Mouse (Mus musculus) limb, embryonic 14.5 days (tissue): Measurements from ENCODE around the gene Atp2c2. TPM values are rescaled to one million over a fixed set of nuclear protein-coding genes. Genes with fewer than 3 reads are reported as not detected.
A peak's percentile ranks its signal among the peaks of the same experiment; 100 is the strongest.

Experiments
- ATAC-seq: fragments of 200-750 bp; cut with Nextera tagmentation; 2 replicates; pipeline ENCODE4 v1.8.0; 2017; ENCODE audit warnings: low read depth, moderate number of reproducible peaks, moderate TSS enrichment; ENCODE audit not compliant: low FRiP score
- DNase-seq: peaks from one replicate; pipeline ENCODE4 v3.0.0-alpha.2; 2015; ENCODE audit warnings: low spot score
- H3K27ac ChIP-seq: fragments of 300-500 bp; sonication (generic); replicated peaks from 2 replicates; pipeline ENCODE4 v1.5.1; 2014; ENCODE audit warnings: low read depth, mild to moderate bottlenecking, low read length, moderate library complexity, mixed read lengths
- H3K27me3 ChIP-seq: fragments of 300-500 bp; sonication (generic); 2 replicates; pipeline ENCODE4 v1.6.1; 2014; ENCODE audit warnings: low read length, mixed read lengths; ENCODE audit not compliant: control insufficient read depth, insufficient read depth
- H3K36me3 ChIP-seq: fragments of 300-500 bp; sonication (generic); 2 replicates; pipeline ENCODE4 v1.6.1; 2014; ENCODE audit warnings: mild to moderate bottlenecking, low read length, moderate library complexity, mixed read lengths; ENCODE audit not compliant: control insufficient read depth, insufficient read depth
- H3K4me1 ChIP-seq: fragments of 300-500 bp; sonication (generic); 2 replicates; pipeline ENCODE4 v1.6.1; 2014; ENCODE audit warnings: antibody characterized with exemption, low read length, mixed read lengths; ENCODE audit not compliant: control insufficient read depth, insufficient read depth
- H3K4me2 ChIP-seq: fragments of 300-500 bp; sonication (generic); replicated peaks from 2 replicates; pipeline ENCODE4 v1.6.1; 2014; ENCODE audit warnings: low read depth, mild to moderate bottlenecking, low read length, moderate library complexity; ENCODE audit not compliant: severe bottlenecking
- H3K4me3 ChIP-seq: fragments of 300-500 bp; sonication (generic); replicated peaks from 2 replicates; pipeline ENCODE4 v1.5.1; 2014; ENCODE audit warnings: low read length
- H3K9ac ChIP-seq: fragments of 300-500 bp; sonication (generic); 2 replicates; pipeline ENCODE4 v1.6.1; 2014; ENCODE audit warnings: mild to moderate bottlenecking, low read depth, low read length, moderate library complexity; ENCODE audit not compliant: severe bottlenecking
- H3K9me3 ChIP-seq: fragments of 300-500 bp; sonication (generic); 2 replicates; pipeline ENCODE4 v1.6.1; 2016; ENCODE audit warnings: low read length; ENCODE audit not compliant: control insufficient read depth
- POLR2A ChIP-seq: fragments of 200-500 bp; IDR thresholded peaks from 2 replicates; pipeline ENCODE4 v1.8.0; 2012; ENCODE audit warnings: inconsistent platforms, mild to moderate bottlenecking, moderate library complexity, borderline replicate concordance; ENCODE audit not compliant: insufficient read depth, insufficient read length; ENCODE audit errors: extremely low read depth
- WGBS: fragments of 180-500 bp; shearing (Covaris S2); extraction: QIAGEN DNeasy Blood & Tissue Kit; methylation state at CpG from one replicate; pipeline ENCODE4 v1.1.7; 2014; 5-methylcytosine and 5-hydroxymethylcytosine counted together
- polyA plus RNA-seq, 2 experiments: library from polyadenylated mRNA; depleted of rRNA in 1 of 2; stranded (reverse) in 1 of 2; unstranded in 1 of 2; fragments of >200 nt; fragmentation: Nextera tagmentation in 1 of 2; extraction: Ambion mirVana in 1 of 2; gene quantifications; 2 replicates each; pipeline versions ENCODE4 v1.2.1 to v1.2.3; 2012 to 2014

Gene Atp2c2
- polyA plus RNA-seq, 2 experiments = 2.6 to 3.1 TPM

GRCm38 (mm10) chr8:119744604-119745003 is 44.8 kb downstream of the Atp2c2 start:
- H3K9ac ChIP-seq = no peak overlapping the region
- WGBS = 78% methylated on average over 4 of the region's 4 CpGs
- no peak for TF ChIP-seq POLR2A

GRCm38 (mm10) chr8:119755238-119756146 is 55.7 kb downstream of the Atp2c2 start:
- peak overlapping the region; percentile 43 for H3K4me2 ChIP-seq
- peak overlapping the region; percentile 21 for H3K4me3 ChIP-seq
- H3K4me1 ChIP-seq = peaks cover 8% of the 10 kb centered on the region
- H3K36me3 ChIP-seq = no peaks in the 10 kb centered on the region
- no peaks in the 10 kb centered on the region for H3K27me3 ChIP-seq
- WGBS = 18% methylated on average over 28 of the region's 28 CpGs
- no peaks in the 10 kb centered on the region for H3K9me3 ChIP-seq
- H3K9ac ChIP-seq = 0 out of 2 replicates have a peak overlapping the region, but pooled peaks have one; percentile 21
- no peak for TF ChIP-seq POLR2A
- no peak for DNase-seq
- H3K27ac ChIP-seq = no peak overlapping the region
- ATAC-seq = no peak

More at GRCm38 (mm10) chr8:119744604-119745003, 44.8 kb downstream of the Atp2c2 start:
- no peak overlapping the region for H3K27ac ChIP-seq
- no peak overlapping the region for H3K4me3 ChIP-seq
- DNase-seq = no peak
- H3K27me3 ChIP-seq = no peaks in the 10 kb centered on the region
- H3K36me3 ChIP-seq = no peaks in the 10 kb centered on the region
- H3K4me1 ChIP-seq = 0 out of 2 replicates have a peak, but pooled peaks cover 2% of the 10 kb centered on the region
- ATAC-seq = no peak
- no peaks in the 10 kb centered on the region for H3K9me3 ChIP-seq
- H3K4me2 ChIP-seq = no peak overlapping the region

GRCm38 (mm10) chr8:119756147-119756461 is 56.3 kb downstream of the Atp2c2 start:
- H3K9me3 ChIP-seq = no peaks in the 10 kb centered on the region
- no peak overlapping the region for H3K27ac ChIP-seq
- TF ChIP-seq POLR2A = no peak
- peaks cover 2% of the 10 kb centered on the region; the same call in 1 of the 2 replicates for H3K36me3 ChIP-seq
- no peak for DNase-seq
- H3K27me3 ChIP-seq = no peaks in the 10 kb centered on the region
- H3K4me3 ChIP-seq = no peak overlapping the region
- H3K4me1 ChIP-seq = peaks cover 8% of the 10 kb centered on the region
- peak overlapping the region; percentile 43; the same call in 1 of the 2 replicates for H3K4me2 ChIP-seq
- no peak overlapping the region for H3K9ac ChIP-seq
- whole genome bisulfite sequencing = 63% methylated on average over 2 of the region's 2 CpGs
- ATAC-seq = no peak

- Histone ChIP-seq H3K4me1 (peaks cover 8% of the 10 kb centered on the region), H3K27me3 (no peaks in the 10 kb centered on the region), H3K9ac (no peak overlapping the region), H3K36me3 (peaks cover 6% of the 10 kb centered on the region; the same call in 1 of the 2 replicates), H3K4me2 (no peak overlapping the region), H3K4me3 (no peak overlapping the region), H3K9me3 (no peaks in the 10 kb centered on the region), H3K27ac (no peak overlapping the region)
- no peak for TF ChIP-seq POLR2A
- DNase-seq = no peak
- WGBS = 67% methylated on average over 5 of the region's 5 CpGs
- ATAC-seq = no peak
Measured at GRCm38 (mm10) chr8:119756538-119756937, 56.7 kb downstream of the Atp2c2 start.

- 96% methylated on average over 11 of the region's 11 CpGs for WGBS
- H3K27ac ChIP-seq = no peak overlapping the region
- no peaks in the 10 kb centered on the region for H3K9me3 ChIP-seq
- ATAC-seq = no peak
- no peaks in the 10 kb centered on the region for H3K27me3 ChIP-seq
- no peak for DNase-seq
- no peak overlapping the region for H3K4me2 ChIP-seq
- H3K4me1 ChIP-seq = no peaks in the 10 kb centered on the region
- TF ChIP-seq POLR2A = no peak
- no peak overlapping the region for H3K9ac ChIP-seq
- peaks cover 14% of the 10 kb centered on the region for H3K36me3 ChIP-seq
- H3K4me3 ChIP-seq = no peak overlapping the region
Measured at GRCm38 (mm10) chr8:119761692-119762091, 61.9 kb downstream of the Atp2c2 start.
